Mouse (Mus musculus): Measurements from ENCODE around the gene Ppp6r2. TPM values are rescaled to one million over a fixed set of nuclear protein-coding genes. Genes with fewer than 3 reads are reported as not detected.

Gene Ppp6r2
- polyA plus RNA-seq (2012; rRNA removed), result 125 and 147 TPM in 2 replicates

DNA sequence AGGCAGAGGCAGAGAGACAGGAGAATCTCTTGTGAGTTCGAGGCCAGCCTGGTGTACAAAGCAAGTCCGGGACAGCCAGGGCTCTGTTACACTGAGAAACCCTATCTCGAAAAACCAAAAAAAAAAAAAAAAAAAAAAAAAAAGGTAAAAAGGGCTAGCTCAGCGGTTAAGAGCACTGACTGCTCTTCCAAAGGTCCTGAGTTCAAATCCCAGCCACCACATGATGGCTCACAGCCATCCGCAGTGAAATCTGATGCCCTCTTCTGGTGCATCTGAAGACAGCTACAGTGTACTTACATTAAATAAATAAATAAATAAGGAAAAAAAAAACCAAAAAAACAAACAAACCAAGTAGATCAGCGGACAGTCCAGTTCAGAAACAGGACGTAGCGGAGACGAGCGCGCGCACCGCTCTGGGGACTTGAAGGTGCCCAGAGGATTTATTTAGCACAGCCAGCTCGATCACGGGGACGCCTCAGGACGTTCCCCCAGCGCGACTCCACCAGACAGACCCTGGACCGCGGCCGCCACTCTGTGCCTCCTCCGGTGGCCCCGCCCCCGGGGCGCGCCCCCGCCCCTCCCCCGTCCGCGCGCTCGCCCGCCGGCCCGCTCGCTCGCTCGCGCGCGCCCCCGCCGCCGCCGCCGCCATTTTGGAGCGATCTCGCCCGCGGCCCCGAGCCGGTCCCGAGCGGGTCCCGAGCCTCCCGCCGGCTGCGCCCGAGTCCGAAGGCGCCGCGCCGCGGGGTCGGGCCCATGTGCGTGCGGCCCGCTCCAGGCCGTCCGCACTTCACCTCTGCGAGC, at the start of gene Ppp6r2:
Gene Ppp6r2, plus strand, starts transcription at position 639 of the 801 bp plus-strand sequence.
- peak; percentile 44 to 72 for DNase-seq (ENCODE audit: extremely low spot score in 1 of 2, low spot score in 1 of 2)

DNA sequence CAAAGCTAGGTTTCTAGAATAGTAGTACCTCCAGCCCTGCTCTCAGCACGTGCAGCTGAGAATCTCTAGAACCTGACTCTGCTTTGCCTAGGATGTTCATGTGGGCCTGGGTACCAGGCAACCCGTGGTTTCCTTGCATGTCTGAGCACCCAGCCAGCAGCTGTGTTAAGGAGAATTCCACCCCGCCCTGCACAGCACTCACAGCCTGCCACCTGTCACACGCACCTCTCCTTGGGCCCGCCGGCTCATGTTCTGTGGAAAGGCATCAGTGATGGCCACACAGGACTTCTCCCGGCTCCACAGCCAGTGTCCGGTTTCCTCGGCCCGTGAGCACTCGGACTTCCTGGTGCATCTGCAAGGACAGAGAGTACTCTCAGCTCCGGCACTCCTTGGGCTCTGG, 45.9 kb upstream of the Ppp6r2 start:
- DNase-seq (ENCODE audit: extremely low spot score in 1 of 2, low spot score in 1 of 2), result no peak

DNA sequence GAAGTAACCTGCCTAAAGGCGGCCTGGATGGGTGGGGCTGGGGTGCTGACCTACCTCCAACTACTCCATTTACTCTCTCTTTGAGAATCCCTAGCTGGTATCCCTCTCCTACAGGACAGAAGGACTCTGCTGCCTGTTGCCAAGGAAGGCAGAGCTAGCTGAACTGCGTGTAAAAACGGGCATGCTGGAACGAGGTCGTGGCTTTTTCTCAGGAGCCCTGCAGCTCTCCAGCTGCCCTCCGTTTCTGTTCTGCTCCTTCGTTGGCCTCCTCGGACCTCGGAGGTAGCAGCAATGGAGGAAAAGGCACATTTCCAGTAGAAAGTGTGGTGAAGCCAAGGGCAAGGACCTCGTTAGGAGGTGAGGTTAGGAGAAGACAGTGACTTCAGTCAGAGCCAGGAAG, 42.4 kb upstream of the Ppp6r2 start:
- no peak for DNase-seq (ENCODE audit: extremely low spot score in 1 of 2, low spot score in 1 of 2)

DNA sequence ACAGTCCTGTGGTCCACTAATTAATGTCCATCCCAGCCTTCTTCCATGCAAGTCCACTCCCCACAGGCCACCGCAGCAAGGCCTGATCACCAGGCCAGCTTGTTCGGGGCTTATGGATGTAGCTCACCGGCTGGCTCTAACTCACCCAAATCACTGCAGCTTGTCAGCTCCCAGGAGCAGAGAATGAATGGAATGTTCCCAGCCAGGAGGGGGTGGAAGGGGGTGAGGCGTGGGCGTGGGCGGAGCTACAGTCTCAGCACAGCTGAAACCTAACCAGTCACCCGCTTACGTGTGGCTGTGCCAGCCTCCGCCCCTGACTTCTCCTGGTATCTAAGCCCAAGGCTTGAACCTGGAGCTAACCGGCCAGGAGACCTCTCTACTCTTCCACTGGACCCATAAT, 41.9 kb upstream of the Ppp6r2 start:
- peak; percentile 81 to 90 for DNase-seq (ENCODE audit: extremely low spot score in 1 of 2, low spot score in 1 of 2)

DNA sequence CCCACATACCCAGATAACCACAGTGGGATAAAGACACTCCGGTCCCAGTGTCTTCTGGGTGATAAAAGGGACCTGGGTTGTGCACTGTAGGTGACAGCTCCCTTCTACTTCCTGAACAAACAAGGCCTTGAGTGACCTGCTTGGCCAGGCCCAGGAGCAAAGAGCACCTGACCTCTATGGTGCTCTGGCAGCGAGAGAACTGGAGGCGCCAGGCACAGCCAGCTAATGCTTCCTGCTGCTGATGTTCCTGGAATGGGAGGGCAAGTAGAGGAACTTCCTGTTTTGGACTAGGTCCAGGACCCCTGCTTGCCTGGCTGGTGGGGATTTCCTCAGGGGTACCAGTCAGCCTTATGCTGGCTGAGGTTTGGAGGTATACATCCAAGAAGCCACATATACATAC, 41.3 kb upstream of the Ppp6r2 start:
- DNase-seq (ENCODE audit: extremely low spot score in 1 of 2, low spot score in 1 of 2), result no peak

DNA sequence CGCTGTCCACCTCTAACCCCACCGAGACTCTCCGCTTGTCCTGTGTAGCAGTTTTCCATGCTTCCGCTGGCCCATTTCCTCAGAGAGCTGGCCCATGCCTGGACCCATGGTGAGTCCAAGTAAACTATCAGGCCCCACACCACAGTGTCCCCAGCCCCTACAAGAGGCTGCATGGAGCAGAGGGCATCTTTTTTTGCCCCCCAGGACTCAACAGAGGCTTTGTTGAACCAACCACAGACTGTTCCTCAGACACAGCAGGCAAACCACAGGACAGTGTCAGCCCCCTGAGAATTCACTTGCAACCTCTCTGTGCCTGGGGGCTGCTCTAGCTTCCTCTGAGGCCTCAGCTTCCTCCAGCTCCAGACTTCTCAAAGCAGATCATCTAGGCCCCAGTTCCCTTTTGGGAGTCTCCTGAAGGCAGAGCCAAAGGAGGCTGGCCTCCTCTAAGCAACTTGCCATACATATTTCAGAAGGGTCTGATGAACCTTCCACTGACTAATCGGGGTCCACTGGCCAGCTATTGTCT, 39.8 kb upstream of the Ppp6r2 start:
- DNase-seq (ENCODE audit: extremely low spot score in 1 of 2, low spot score in 1 of 2), result no peak

DNA sequence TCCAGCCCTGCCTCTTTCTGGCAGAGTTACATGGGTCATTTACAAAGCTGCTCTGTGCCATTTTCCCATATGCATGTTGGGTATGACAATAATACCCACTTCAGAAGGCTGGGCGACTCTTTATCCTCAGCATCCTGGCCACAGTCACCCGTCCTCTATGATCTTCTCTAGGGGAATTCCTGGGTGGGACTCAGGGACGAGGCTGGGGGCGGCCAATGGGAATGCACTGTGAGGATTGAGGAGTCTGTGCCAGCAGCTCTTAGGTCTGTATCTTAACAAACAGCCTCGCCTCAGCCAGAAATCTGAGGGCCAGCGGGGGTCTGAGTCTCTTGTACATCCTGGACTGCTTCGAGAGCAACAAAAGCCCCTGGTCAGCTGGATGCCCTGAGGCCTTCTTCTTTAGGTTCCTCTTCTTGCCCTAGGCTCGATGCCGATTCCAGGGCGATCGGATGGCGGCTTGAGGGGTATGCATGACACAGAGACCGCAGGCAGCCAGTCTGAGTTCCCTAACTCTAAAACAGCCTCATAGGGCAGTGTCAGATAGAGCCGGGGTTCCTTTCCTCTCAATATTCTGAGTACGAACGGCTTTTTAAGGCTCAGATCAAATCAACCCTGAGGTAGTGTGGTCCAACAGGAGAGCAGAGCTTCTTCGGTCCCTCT, 38.9 kb upstream of the Ppp6r2 start:
- no peak for DNase-seq (ENCODE audit: extremely low spot score in 1 of 2, low spot score in 1 of 2)

DNA sequence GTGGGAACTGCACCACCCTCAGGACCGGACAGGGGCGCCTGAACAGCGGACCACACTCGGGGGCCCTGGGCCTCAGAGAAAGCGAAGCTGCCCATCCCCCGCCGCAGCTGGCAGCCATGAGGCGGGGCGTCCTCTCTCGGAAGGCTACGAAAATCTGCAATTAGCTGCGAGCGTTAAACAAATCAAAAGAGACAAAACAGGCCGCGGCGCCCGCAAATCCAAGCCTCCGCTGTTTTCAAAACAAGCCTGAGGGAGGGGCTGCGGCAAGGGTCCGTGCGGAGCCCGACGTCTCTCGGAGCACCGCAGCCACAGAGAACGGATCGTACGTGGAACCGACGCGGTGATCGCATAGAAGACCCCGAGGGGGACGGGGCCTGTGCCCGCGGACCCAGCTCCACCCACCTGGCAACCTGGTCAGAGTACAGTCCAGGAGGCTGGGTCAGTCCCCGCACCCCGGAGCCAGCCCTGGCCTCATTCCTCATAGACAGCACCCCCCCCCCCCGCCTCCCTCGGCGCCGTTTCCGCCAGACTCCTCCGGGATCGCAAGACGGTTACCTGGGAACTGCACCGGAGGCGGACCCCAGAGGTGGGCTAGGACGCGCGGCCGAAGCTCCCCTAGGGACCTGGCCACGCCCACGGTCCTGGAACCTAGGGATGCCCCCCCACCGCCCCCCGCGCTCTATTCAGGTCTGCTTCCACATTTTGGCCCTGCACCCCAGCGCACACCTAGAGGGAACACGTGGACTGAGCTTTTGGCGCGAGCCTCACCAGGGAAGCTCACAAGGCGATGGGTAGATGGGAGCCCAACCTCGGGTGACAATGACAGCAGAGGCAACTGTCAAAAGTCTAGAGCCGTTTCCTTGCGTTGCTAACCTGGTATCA, 38.1 kb upstream of the Ppp6r2 start:
- DNase-seq (ENCODE audit: extremely low spot score in 1 of 2, low spot score in 1 of 2), result no peak

DNA sequence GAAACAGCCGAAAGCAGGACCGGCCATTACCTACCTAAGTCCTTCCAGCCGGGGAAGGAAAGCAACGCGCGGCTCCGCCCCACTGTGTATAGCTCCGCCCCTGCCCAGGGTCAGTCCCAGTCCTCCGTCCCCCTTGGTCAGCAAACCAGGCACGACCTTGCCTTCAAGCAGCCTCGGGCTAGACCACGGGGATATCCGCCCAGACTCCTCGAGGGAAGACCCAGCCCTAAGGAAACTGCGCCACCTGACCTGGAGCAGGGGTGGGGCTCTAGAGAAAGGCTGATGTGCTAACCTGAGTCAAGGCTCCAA, 37.5 kb upstream of the Ppp6r2 start:
- DNase-seq (ENCODE audit: extremely low spot score in 1 of 2, low spot score in 1 of 2), result no peak

DNA sequence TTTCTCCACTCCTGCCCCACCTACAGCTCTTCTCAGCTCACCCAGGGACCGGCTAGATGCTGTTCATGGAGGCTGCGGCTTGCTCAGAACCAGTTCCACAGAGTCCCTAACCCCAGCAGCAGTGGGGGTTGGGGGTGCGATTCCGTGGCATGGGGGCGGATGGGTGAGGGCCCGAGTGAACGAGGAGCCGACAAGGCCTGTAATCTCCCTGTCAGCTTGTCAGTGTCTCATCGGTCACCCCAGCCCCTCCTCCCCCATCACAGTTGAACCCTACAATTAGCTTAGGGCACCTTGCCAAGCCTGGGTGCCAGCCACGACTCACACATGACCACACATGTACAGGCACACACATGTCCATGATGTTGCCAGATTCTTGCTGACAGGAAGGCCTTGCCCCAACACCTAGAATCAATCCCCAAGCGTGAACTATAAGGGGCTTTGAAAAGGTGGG, 36.4 kb upstream of the Ppp6r2 start:
- no peak for DNase-seq (ENCODE audit: extremely low spot score in 1 of 2, low spot score in 1 of 2)

DNA sequence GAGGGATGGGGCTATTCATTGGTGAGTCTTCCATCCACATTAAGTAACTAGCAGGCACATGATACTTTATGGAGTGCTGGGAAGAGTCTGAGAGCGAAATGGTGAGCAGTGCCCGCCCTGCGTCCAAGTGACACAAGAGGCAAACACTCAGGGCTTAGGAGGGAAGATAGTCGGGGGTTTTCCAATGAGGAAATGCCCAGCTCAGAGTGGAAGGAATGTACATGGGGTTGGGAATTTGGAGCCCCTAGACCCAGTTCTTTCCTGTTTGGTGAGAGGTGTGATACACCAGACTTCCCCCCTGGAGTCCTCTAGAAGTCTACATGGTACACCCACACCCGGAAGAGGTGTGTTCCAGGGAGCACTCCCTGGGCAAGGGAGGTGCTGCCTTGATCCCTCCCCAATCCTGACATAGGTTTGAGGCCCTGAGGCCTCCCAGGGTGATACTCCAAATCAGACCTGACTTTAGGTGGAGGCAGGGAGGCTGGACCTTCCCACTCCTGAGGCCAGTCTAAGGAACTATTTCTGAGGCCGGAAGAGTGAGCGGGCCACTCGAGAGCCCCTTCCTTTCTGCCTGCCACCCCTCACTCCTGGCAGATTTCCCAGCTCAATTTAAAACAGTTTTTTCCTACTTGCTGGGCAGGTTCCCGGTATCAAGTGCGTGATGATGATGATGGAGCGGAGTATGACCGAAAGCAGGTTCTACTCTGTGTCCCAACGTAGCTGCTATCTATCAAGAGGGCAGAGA, 35.8 kb upstream of the Ppp6r2 start:
- DNase-seq (ENCODE audit: extremely low spot score in 1 of 2, low spot score in 1 of 2), result no peak

DNA sequence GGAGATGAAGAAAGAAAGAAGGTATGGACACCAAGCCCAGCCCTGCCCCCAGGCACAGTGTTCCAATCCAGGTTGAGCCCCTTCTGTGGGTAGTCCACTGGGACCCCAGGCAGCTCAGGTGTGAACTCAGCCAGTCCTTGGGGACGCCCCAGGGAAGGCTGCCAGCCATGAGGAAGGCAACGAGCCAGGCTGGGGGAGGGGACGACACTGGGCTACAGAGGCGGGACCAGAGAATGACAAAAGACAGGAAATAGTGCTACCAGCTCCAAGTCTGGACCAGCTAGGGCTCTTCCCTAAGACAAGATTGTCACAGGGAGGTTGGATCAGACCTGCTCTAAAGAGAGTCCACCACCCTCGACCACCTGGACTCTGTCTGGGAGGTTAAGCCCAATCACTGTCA, 34.2 kb upstream of the Ppp6r2 start:
- peak in 1 of 2 experiments; percentile 66 for DNase-seq (ENCODE audit: extremely low spot score in 1 of 2, low spot score in 1 of 2)

DNA sequence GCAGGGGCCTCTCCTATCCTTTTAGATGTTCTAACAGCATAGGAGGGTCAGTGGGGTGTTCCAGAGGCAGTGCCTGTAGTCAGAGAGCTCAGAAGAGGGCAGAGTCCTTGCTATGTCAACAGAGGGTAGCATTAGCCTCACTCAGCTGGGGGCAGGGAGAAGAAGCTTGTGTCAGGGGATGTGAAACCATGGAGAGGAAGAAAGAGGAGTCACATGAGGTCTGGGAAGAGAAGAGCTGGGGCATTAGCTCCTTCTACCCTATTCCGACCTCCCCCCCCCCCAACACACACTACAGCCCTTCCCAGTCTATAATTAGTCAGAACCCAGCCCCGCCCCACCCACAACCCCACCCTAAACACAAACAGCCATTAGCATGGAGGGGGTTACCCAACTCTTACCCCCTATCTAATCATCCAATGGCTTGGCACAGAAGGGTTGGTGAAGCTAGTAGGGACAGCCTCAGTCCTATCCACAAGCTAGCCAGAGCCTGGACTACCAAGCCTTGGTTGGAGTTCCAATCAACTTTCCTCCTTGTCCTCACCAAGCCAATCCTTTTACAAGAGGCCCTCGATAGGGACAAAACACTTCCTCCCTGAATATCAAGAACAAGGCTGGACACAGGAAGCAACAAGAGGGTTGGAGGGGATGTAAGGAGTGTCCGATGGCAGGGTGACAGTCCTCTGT, 33.6 kb upstream of the Ppp6r2 start:
- DNase-seq (ENCODE audit: extremely low spot score in 1 of 2, low spot score in 1 of 2), result no peak

DNA sequence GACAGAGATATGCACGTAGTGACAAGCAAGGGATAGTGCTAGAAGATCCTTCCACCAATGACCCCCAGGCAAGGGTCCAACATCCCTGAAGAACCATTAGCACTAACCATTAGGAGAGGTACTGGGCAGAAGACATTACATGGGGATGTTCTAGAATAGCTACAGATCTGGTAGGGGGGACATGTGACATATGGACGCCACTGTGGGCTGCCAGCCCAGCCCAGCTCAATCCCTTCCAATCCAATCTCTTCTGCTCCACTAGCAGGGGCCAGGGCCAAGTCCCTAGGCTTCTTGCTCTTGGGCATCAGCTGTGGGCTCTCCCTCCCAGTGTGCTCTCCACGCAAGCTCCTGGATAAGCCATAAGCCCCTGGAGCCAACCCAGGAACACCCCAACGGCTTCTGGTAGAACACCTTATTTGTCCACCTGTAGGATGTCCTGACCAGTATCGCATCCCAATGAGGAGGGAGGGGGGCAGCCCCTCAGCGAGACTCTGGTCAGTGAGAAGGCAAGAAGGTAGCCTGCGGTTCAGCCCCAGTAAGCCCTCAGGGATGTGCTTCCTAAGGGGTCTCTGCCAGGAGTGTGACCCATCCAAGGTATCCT, 33.0 kb upstream of the Ppp6r2 start:
- no peak for DNase-seq (ENCODE audit: extremely low spot score in 1 of 2, low spot score in 1 of 2)

DNA sequence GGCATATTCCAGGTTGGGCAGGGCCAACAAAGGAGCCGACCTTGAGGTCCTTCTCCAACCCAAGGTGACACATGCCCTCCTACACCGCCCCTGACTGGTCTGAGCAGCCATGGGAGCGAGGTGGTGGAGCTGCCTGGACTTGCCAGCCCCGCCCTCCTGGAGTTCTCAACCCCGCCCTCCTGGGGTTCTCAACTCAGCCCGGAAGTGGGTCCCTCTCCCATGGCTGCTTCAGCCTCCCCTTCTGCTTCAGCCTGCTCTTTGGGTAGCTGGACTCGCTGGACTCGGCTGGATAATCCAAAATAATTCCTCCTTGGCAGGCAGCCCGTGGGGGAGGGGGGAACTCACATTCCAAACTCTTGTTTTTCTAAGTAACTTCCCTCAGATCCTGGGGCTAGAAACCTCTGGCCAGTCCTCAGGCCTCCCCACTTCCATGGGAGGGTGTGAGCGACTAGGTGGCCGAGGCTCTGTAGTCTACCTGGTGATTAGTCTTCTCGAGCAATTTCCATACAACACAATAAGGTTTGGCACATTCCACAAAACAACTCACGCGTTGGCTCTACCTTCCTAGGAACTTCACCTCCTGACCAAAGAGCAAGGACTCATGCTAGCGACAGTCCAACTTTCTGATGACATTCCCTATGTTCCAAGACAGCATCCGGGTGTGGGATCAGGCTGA, 32.3 kb upstream of the Ppp6r2 start:
- DNase-seq (ENCODE audit: extremely low spot score in 1 of 2, low spot score in 1 of 2), result no peak

DNA sequence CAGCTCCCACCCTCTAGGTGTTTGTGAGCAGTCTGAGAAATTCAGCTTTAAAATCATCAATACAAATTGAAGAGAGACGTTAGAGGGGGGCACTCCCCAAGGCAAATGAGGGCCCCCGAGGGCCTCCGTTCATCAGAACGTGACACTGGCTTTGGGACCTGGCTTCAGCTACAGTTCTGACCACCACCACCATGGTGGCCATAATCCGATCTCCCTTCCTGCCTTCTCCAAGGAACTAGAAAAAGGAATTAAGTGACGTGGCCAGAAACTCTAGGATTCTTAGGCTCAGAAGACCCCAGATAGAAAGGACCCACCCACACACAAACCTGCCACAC, 31.8 kb upstream of the Ppp6r2 start:
- DNase-seq (ENCODE audit: extremely low spot score in 1 of 2, low spot score in 1 of 2), result no peak

DNA sequence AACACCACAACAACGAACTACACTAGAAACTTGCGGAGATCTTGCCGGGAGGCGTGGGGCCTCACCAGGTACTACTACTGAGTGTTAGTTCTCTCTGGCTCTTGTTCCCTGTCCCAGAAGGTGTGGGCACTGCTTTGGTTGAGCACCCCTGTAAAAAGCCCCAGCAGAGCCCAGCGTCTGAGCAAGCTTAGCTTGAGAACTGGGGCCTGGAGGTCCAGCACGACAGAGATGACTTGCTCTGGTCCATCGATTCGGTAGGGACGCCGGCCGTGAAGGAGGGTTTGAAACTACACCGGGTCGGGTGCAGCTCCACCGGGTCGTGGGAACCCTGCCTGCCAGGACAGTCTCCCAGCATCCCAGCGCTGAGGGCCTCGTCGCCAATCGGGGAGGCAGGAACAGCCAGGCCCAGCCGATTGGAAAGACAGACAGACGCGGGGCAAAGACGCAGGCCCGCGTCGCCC, 31.2 kb upstream of the Ppp6r2 start:
- DNase-seq (ENCODE audit: extremely low spot score in 1 of 2, low spot score in 1 of 2), result no peak

DNA sequence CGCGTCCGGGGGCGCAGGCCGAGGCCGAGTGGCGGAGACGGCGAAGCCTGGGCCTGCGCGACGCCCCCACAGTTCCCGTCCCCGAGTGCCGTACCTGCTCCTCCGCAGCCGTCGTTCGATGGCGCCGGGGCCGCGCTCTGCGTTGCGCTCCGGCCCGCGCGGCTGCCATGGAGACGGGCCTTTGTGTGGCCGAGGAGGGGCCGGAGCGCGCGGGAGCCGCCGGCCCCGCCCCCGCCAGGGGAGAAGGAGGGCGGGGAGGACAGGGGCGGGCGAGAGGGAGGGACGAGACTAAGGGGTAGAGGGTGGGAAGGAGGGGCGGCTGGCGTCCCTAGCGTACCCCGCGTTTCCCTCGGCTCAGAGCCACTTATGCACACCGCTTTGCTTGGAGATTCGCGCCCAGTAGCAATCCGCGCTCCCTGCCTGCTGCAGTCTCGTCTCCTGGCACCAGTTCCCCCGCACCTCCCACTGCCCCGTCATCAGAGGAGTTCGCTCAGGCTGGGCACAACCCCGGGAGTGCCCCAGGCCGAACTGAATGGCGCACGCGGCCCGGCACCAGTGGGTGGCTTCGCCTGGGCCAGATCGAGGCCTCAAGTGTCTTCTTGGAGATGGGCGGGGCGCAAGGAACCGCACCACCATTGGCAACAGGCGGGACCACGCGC, 30.7 kb upstream of the Ppp6r2 start, which contains the start of gene Plxnb2:
Gene Plxnb2, minus strand, starts transcription at position 218 of the 659 bp plus-strand sequence.
- DNase-seq (ENCODE audit: extremely low spot score in 1 of 2, low spot score in 1 of 2), result peak; percentile 47 to 72
